Mouse (Mus musculus) heart, postnatal 0 days (tissue): Measurements from ENCODE around the gene Tet2.

Experiments
- CTCF ChIP-seq: IDR thresholded peaks from 2 replicates; pipeline ENCODE4 v1.5.1; 2016; ENCODE audit warnings: antibody characterized with exemption, control low read depth, low read depth
- EP300 ChIP-seq: IDR thresholded peaks from 2 replicates; pipeline ENCODE4 v1.6.1; 2016; ENCODE audit warnings: antibody characterized with exemption, low read depth

GRCm38 (mm10) chr3:133435141-133435773 lies 109.7 kb downstream of the Tet2 start:
- no peak for TF ChIP-seq CTCF
- TF ChIP-seq EP300: no peak
